Mouse (Mus musculus) megakaryocyte, embryonic 14.5 days (primary cell): ENCODE measurements around the gene Ehd1.

Source experiments
- FLI1 ChIP-seq: IDR thresholded peaks from 2 replicates; pipeline ENCODE4 v1.6.1; 2012; ENCODE audit warnings: low read length, inconsistent platforms, mixed read lengths
- GATA1 ChIP-seq: IDR thresholded peaks from 3 replicates; pipeline ENCODE4 v1.6.1; 2012; ENCODE audit warnings: mixed read lengths, low read length, inconsistent platforms, borderline replicate concordance

DNA sequence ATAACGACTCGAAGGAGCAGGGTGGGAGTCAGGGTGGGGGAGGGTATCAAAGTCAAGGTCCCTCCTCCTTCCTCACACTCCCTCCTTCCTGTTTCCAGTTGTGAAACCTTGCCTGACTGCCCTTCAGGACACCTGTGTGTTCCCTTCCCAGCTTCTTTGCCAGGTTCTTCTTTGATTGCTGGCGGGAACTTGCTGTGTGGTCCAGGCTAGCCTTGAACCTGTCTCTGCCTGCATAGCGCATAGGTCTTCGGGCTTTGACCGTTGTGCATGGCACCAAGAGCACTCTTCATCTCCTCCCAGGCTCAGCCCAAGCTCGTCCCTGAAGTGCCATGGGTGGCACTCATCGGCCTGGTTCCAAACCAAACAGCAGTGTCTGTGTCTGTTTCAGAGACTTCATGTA lies 11.6 kb upstream of the Ehd1 start:
- TF ChIP-seq GATA1 (no peak), FLI1 (no peak)
